Mouse (Mus musculus) heart, postnatal 10 days (tissue): ENCODE data around the gene Rps27a. TPM values are rescaled to one million over a fixed set of nuclear protein-coding genes. Genes with fewer than 3 reads are reported as not detected.
A peak's percentile ranks its signal among the peaks of the same experiment; 100 is the strongest.

Experiments
- DNase-seq, 2 experiments: peaks; one replicate each; pipeline ENCODE4 v3.0.0; 2021
- intact Hi-C: fragments of 180-260 bp; cut with DNase I; formaldehyde crosslinking; loops from one replicate; pipeline ENCODE4 v1.15.1; 2025
- total RNA-seq, 2 experiments: library from RNA; stranded (reverse); gene quantifications; 2 replicates each; pipeline ENCODE4 v1.2.3; 2021

The Rps27a gene
- total RNA-seq, 2 experiments from 2014 or later: 627 to 630 TPM

DNA sequence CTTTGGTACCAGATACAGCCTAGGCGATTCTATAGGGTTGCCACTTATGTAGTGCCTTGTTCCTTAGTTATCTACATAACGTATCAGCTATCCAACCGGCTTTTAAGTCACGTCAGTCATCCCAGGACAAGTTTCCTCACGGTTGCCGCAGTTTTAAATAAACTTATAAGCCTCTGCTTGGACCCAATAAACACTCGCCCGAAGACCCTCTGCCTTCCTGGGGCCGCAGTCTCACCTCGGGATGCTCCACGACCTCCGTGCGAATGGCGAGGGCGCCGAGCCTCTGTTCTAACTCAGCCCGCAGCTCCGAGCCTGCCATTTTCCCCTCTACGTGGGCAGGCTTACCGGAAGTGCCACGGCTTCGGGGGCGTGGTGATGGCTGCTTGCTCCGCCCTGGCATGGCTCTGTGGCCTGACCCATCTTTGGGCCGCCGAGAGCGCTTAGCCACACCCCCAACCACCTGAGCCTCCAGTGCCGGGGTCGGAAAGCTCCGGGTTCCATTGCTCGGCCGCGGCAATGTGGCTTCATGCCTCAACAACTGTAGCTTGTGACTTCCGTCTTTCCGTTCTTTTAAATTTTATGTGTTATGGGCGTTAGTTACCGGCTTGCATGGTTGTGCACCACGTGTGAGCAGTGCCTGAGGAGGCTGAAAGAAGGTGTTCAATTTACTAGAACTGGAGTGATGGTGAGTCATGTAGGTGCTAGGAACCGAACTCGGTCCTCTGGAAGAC is 33.1 kb downstream of the Rps27a start, which contains the start of gene Prorsd1:
Gene Prorsd1 (minus strand): TSS at position 352 of the 731 bp plus-strand sequence.
- intact Hi-C loops: no loop called here
- peak; percentile 93 to 94 for DNase-seq

DNA sequence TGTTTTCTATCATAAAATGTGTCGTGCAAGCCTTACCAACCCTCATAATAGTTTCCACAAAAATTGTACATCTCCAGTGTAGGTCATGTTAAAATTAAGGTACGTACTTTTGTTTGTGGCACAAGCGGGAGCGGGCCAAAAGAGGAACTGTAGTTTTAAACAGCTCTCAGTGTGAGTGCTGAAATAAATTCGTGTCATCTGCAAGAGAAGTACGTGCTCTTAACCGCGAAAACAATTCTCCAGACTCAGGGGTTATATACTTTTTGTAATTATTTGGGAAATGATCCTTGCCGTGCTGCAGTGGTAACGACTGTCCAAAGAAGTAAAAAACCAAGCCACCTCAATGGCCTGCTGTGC is 33.6 kb downstream of the Rps27a start:
- intact Hi-C loops: no loop called here
- no peak for DNase-seq

DNA sequence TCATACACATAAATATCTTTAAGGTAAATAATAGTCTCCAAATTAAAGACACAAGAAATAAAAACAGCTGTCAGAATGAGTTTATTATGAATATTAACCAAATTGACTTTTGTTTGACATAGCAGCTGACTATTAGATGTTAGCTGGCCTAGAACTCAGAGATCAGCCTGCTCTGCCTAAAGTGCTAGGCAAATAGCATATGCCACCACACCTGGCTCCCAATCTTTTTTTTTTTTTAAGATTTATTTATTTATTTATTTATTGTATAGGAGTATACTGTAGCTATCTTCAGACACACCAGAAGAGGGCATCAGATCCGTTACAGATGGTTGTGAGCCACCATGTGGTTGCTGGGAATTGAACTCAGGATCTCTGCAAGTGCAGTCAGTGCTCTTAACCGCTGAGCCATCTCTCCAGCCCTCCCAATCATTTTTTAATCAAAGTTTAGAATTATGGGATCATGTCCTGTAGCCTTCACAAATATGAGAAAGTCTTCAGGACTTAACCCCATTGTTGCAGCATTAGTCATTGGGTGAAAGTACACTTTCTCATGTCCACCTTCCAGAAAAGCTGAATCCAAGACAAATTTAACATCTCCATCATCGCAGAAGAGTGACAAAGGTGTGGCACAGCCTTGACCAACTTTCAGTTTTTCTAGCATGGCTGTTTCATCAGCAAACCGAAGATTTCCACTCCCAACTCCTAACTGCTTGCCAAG is 34.9 kb downstream of the Rps27a start:
- no peak for DNase-seq
- intact Hi-C loops: no loop called here

DNA sequence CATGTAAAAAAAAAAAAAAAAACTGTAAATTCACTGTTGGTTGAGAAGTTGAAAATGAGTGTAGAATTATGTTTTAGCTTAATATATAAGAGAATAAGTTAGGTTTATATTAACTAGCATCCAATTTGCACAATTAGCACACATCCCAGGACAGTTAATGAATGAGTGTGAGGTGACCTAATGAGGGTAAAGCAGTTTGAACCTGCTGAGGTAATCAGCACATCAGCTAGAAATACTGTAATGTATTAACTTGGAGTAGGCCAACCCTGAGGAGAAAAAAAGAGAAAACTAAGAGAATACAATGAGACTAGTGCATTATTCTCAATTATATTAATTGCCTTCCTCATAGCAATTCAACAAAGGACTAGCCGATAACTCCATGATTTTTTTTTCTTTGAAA is 38.5 kb downstream of the Rps27a start:
- DNase-seq: no peak
- intact Hi-C loops: no loop called here

DNA sequence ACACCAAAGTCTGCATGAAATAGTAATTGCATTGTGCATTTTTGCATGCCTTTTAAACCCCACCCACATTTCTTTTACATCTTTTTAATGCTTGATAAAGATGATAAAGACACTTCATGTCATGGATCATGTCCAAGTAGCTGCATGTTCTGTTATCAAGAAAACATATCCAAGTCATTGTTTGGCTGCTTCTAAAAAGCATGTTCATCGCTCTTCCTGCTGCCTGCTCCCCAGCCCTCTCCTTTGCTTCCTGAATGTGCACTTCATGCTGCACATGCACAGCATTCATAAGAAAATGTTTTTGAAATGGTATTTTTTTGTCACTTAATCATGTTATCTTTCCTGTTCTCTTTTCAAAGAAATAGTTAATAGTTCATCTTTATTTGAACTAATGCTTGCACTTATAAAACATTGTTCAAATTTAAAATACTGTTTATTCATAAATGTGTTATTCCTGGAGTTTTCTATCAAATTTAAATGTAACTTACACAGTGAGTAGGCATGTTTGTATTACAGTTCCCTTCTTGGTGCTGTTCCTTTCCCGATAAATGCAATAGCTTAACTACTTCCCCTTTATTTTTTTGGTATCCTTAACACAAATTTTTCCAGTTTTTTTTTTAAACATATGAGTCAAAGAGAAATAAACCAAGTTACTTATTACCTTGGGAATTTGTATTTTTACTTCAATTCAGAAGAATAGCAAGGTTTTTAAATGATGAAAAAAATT is 42.8 kb downstream of the Rps27a start:
- DNase-seq: no peak
- intact Hi-C loops: no loop called here

DNA sequence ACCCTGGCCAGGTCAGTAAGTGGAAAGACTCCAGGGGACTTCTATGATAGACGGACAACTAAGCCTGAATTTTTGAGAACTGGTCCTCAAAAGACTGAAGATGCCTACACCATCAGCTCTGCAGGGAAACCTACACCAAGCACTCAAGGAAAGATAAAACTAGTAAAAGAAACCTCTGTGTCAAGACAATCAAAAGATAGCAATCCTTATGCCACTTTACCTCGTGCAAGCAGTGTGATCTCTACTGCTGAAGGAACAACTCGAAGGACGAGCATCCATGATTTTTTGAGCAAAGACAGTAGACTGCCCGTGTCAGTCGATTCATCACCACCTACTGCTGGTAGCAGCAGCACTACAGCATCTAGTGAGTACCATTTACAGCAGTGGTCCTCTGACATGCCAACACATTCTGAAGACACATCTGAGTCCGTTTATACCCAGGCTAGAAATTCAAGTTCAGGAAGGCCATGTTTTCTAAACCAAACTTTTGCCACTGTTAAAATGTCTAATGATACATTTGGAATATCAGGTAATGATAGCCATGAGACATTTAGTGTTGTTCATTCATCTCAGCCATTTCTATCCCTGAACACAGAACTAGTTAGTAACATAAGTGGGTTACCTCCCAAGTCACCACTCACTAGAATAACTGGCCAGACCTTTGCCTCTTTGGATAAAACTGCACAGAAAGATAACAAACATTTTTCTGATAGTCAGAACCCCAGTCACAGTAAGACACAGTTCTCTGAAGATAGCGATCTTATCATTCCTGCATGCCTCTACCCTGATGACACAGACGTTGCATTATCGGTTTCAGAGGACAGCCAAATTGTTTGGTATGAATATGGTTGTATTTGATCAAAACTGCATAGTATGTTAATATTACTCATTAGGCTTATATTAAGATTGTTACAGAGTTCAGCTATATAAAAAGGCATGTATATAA is 43.7 kb downstream of the Rps27a start:
- intact Hi-C loops: no loop called here

DNA sequence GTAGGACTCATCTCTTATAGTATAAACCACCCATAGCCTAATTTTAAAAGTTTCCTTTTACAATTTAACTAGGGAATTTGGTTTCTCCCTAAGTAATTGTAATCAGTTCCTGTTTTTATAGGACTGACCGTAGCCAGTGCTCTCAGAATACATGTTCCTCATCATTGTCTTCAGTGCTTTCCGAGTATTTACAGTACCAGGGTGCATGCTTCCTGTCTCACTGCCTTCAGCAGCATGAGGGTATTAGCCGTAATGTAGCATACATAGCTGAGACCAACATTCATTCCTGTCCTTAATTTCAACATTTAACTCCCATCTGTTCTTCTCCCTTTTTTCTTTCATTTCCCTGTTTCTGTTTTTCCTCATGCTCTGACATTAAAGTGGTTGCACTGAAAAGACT is 50.9 kb downstream of the Rps27a start:
- DNase-seq: no peak
- intact Hi-C loops: no loop called here

More for the DNA sequence above, 43.7 kb downstream of the Rps27a start:
- DNase-seq: no peak

Other genes starting within 250 kb of the Rps27a start
- 10 to 100 TPM; 18.6 to 19.5 TPM for gene Ccdc88a, start 174.5 kb downstream of the Rps27a start, total RNA-seq
- 10 to 100 TPM; 18.0 to 18.2 TPM for gene Prorsd1, start 33.1 kb downstream of the Rps27a start, total RNA-seq
- gene Mtif2, start 21.7 kb downstream of the Rps27a start, total RNA-seq: 10 to 100 TPM; 50.2 to 53.4 TPM
- gene Clhc1, start 159 bp downstream of the Rps27a start, total RNA-seq: not detected
- 100 to 1,000 TPM; 186 to 197 TPM for gene Rtn4, start 144.8 kb upstream of the Rps27a start, total RNA-seq